Mouse (Mus musculus): Measurements from ENCODE around the gene Pbx3.
A peak's percentile ranks its signal among the peaks of the same experiment; 100 is the strongest.

Pbx3 gene

DNA sequence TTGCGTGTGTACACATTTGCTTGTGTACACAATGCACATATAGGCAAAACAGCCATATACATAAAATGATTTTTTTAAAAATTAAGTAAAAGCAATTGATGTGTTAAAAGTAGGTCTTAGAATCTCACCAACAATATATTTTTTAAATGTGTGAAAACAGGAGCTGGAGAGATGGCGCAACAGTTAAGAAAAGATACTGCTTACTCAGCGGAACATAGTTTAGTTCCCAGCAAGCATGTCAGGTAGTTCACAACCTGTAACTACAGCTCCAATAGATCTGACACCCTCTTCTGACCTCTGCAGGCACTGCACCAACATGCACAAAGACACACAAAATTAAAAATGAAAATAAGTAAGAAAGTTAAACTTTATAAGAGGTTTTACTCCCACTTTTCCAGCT, 74.7 kb downstream of the Pbx3 start:
- DNase-seq (ENCODE audit: low read depth, low spot score), result peak; percentile 2

DNA sequence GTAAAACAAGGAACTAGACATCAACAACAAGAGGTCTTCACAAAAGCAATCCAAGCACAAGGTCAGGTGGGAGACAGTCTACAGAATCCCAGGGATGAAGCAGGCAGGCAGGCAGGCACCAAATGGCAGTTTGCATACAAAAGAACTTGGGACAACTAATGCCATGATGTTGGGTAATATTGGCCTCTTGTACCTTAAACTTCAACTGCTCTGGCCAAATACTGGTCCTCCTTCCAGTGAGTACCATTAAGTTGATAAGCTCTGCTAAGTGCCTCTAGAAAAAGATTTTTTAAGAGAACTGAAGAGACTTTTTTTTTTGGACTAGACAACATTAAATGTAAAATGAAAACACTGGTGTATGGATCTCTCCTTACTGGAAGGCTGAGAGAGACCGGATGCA, 83.2 kb downstream of the Pbx3 start:
- DNase-seq (ENCODE audit: low read depth, low spot score), result no peak

GRCm38 (mm10) chr2:34284239-34284638, 88.7 kb downstream of the Pbx3 start:
- no peak for DNase-seq (ENCODE audit: low read depth, low spot score)

GRCm38 (mm10) chr2:34280996-34281395, 91.9 kb downstream of the Pbx3 start:
- DNase-seq (ENCODE audit: low read depth, low spot score), result no peak

GRCm38 (mm10) chr2:34279726-34280125, 93.2 kb downstream of the Pbx3 start:
- no peak for DNase-seq (ENCODE audit: low read depth, low spot score)

- no peak for DNase-seq (ENCODE audit: low read depth, low spot score)
These were observed 97.2 kb downstream of the Pbx3 start for GRCm38 (mm10) chr2:34275630-34276193.

GRCm38 (mm10) chr2:34262046-34262445, 110.9 kb downstream of the Pbx3 start:
- no peak for DNase-seq (ENCODE audit: low read depth, low spot score)

GRCm38 (mm10) chr2:34260653-34261076, 112.3 kb downstream of the Pbx3 start:
- peak; percentile 4 for DNase-seq (ENCODE audit: low read depth, low spot score)

DNA sequence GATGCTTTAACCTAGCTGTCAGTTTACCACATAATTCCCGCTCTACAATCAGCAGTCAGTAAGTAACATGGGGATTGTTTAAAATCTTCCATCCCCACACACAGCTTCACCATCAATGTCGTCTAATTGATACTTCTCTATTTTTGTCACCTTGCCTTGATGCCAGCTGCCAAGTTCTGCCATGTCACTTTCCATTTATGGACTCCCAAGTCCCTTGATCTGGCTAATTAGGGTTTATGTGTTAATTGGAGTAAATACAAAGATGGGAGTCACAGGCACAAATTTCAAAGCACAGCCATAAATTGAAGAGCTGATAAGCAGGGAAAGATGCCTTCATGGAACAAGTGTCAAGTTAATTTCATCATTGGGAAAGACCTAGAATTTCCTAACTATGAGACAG, 114.7 kb downstream of the Pbx3 start:
- no peak for DNase-seq (ENCODE audit: low read depth, low spot score)

- DNase-seq (ENCODE audit: low read depth, low spot score), result no peak
These were observed 115.3 kb downstream of the Pbx3 start for GRCm38 (mm10) chr2:34257611-34258010.

DNA sequence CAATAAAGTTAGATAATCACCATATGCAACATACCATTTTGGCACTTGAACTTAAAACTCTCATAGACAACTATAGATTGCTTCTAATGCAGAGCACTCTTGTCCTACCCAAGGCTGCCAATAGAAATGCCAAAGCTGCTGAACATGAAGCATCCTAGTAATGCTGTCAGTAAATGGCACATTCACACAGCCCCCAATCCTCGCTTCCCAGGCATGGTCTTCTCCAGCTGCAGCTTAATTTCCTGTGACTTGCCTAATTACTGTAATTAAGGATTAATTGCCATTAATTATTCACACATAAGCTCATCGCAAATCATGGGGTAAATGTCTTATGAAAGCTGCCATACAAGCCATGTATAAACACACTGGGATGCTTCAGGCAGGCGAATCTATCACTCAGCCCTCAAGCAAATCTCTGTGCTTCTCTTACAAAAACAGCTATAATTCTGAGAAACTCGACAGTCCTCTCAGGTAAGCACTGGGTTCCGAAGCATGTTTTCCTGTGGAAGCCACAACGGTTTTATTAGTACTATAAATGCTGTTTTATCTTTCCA, 116.9 kb downstream of the Pbx3 start:
- no peak for DNase-seq (ENCODE audit: low read depth, low spot score)

DNA sequence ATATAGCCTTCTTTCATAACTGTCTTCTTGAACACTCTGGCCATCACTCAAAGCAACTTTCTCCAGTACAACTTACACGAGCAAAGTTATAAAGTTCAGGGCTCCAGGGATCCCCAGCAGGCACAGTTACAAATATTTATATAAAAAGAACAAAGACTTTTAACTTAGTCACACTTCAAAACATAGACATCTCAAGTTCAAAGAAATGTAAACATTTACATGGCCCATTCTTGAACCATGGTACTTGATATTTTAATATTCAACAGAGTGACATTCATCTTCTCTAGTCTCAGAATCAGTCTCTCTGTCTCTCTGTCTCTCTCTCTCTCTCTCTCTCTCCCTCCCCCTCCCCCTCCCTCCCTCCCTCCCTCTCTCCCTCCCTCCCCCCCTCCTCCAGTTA, 119.3 kb downstream of the Pbx3 start:
- no peak for DNase-seq (ENCODE audit: low read depth, low spot score)

- no peak for DNase-seq (ENCODE audit: low read depth, low spot score)
These were observed 119.8 kb downstream of the Pbx3 start for GRCm38 (mm10) chr2:34253111-34253510.

GRCm38 (mm10) chr2:34252286-34252685, 120.7 kb downstream of the Pbx3 start:
- no peak for DNase-seq (ENCODE audit: low read depth, low spot score)

- DNase-seq (ENCODE audit: low read depth, low spot score), result no peak
These were observed 122.8 kb downstream of the Pbx3 start for GRCm38 (mm10) chr2:34249961-34250658.

- peak; percentile 93 for DNase-seq (ENCODE audit: low read depth, low spot score)
These were observed 123.6 kb downstream of the Pbx3 start for GRCm38 (mm10) chr2:34249141-34249960.

DNA sequence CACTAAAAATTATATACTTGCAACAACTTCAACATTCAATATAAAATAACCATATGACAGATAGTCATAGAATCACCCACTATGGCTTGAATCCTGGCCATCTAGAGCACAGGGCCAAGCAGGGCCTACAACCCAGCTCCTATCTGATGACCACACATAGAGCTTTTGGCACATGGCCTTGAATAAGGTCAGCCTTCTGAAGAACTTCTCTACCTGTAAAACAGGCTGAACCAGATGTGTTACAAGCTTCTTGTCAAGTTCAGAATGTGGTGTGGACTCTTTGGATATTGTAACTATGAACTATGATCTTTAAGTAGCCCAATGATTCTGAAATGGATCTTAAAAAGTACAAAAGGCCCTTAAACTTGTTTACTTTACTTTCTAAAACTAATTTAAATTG, 132.1 kb downstream of the Pbx3 start:
- DNase-seq (ENCODE audit: low read depth, low spot score), result no peak

DNA sequence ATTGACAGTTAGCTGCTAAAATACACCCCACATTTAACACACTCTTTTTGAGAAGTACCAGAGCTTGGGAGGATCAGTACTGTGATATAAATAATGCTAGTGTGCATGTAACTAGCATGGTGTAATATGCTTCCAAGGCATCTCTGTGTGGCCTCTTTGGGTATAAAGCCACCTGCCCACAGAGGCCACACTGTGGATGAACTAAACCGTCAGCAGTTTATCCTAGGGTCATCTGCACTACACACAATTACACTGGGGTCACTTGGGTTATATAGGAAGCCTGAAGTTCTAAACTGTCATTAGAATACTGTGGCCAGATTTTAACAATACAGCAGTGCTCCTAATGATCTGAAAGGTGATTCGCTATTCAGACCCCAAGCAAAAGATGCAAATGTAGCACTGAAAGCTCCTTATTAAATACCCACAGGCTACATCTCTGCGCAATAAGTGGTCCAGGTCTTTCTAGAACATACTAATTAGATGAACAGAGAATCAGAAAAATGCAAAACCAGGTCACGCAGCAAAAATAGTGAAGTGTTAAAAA, 133.6 kb downstream of the Pbx3 start:
- DNase-seq (ENCODE audit: low read depth, low spot score), result no peak

- DNase-seq (ENCODE audit: low read depth, low spot score), result no peak
These were observed 137.4 kb downstream of the Pbx3 start for GRCm38 (mm10) chr2:34235467-34236075.

DNA sequence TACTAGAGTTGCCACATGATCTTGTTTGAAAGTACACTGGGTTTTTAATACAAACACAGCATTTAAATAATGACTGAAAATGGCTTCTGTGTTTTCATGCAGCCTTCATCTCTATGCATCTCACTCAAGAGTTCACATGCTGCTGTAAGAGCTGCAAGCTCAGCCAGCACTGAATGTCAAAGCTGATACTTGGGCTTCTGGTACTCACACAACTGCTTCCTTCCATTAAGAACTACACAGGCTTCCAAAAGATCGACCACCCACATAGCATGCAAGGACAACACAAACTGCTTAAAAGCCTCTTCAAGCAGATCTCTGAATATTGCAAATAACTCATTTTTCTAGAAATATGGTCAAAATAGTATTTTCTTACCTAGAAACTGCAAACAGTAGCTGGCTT, 138.7 kb downstream of the Pbx3 start:
- no peak for DNase-seq (ENCODE audit: low read depth, low spot score)

DNA sequence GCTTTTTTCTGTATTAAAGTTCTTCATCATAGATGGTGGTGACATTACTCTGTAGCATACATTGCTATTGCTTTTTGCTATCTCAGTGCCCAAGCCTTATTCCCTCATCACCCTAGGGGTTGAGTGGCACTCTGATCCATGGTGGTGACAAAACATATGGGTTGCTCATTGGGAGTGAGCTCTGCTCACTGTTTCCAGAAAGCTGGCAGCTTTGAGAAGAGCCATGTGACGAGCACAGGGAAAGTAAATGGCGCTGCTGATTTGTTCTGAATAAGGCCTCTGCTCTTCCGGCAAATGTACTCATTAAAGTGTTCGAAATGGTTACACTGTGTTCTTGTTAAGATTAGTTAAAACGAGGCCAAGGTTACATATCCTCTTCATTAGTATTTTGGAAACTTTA, 139.7 kb downstream of the Pbx3 start:
- DNase-seq (ENCODE audit: low read depth, low spot score), result no peak

- no peak for DNase-seq (ENCODE audit: low read depth, low spot score)
These were observed 145.3 kb downstream of the Pbx3 start for GRCm38 (mm10) chr2:34227688-34228087.

All from ES-CJ7 (cell line).